Mouse (Mus musculus): ENCODE measurements around the gene L3mbtl3. TPM values are rescaled to one million over a fixed set of nuclear protein-coding genes. Genes with fewer than 3 reads are reported as not detected.

L3mbtl3 gene
- polyA plus RNA-seq, 1 experiment: 4.9 TPM

DNA sequence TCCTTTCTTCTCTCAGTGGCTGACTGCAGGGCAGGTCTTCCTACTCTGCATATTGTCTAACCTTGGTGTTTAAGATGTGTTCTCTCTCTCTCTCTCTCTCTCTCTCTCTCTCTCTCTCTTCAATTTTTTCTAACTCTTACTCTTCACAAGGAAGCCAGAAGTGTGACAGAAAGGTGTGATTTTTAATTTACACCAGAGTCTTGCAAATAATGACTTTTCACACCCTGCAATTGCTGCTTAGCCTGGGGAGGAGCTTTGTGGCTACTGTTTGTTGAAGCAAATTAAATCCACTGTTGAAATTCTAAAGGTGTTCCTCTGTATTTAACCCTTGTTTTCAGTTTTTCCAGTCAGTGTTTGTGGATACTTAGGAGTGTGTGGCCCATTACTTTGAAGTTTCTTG, 147.6 kb downstream of the L3mbtl3 start:
- Histone ChIP-seq H3K4me1 (ENCODE audit: control insufficient read depth, insufficient read depth, low read length) (peaks cover 6% of the 10 kb centered on the region), H3K4me3 (replicated peaks; ENCODE audit: extremely low read depth, low read depth, low read length) (no peak overlapping the region)
- TF ChIP-seq CTCF (IDR thresholded peaks at IDR 0.05; ENCODE audit: insufficient read depth, low read length) (no peak), POLR2A (IDR thresholded peaks at IDR 0.05; ENCODE audit: borderline replicate concordance, extremely low read depth, low read depth, low read length) (no peak)
- DNase-seq: no peak

DNA sequence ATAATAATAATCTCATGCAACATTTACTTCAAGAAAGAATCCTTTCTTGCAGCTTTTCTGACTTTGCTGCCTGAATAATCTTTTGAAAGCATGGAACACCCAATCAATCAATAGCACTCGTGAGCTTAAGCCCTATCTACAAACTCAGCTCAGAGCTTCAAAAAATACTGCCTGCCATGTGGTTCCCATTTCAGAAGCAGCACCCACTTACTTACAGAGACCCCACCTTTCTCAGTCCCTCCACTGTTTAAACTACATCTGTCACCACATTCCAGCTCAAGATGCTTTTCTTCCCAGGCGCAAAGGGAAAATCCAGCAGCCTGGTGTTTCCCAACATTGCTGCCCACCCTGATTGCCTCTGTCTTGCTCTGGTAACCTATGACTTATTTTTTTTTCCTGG, 149.0 kb downstream of the L3mbtl3 start:
- no peak for TF ChIP-seq CTCF (IDR thresholded peaks at IDR 0.05; ENCODE audit: insufficient read depth, low read length)
- no peak for TF ChIP-seq POLR2A (IDR thresholded peaks at IDR 0.05; ENCODE audit: borderline replicate concordance, extremely low read depth, low read depth, low read length)
- Histone ChIP-seq H3K4me1 (ENCODE audit: control insufficient read depth, insufficient read depth, low read length) (peaks cover 2% of the 10 kb centered on the region), H3K4me3 (replicated peaks; ENCODE audit: extremely low read depth, low read depth, low read length) (no peak overlapping the region)
- 47% methylated on average over 2 of the region's 2 CpGs for WGBS
- no peak for DNase-seq

DNA sequence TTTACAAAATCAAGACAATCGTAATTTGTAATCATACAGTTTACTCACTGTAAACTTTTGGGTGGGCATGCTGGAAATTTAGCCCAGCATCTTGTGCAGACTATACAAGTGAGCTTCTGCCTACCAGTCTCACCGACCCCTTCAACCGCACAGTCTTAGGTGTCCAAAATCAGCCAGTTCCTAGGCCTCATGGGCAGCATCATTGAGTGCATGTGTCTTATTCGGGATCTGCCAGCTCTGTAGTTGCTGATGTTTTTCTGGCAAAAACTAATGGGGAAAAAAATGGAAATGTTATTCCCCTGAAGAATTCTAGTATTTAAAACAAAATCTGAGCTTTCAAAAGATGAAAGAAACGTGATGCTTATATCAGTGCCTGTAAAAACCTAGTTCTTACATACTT, 149.5 kb downstream of the L3mbtl3 start:
- peaks cover 2% of the 10 kb centered on the region for H3K4me1 ChIP-seq (ENCODE audit: control insufficient read depth, insufficient read depth, low read length)
- TF ChIP-seq POLR2A (IDR thresholded peaks at IDR 0.05; ENCODE audit: borderline replicate concordance, extremely low read depth, low read depth, low read length): no peak
- no peak for TF ChIP-seq CTCF (IDR thresholded peaks at IDR 0.05; ENCODE audit: insufficient read depth, low read length)
- WGBS: 59% methylated on average over 5 of the region's 5 CpGs

More for the DNA sequence above, 149.5 kb downstream of the L3mbtl3 start:
- H3K4me3 ChIP-seq (replicated peaks; ENCODE audit: extremely low read depth, low read depth, low read length): no peak overlapping the region
- no peak for DNase-seq

Other genes with a start within 250 kb of the L3mbtl3 start
- 0.32 and 0.44 TPM in 2 replicates for gene Samd3, start 146.3 kb downstream of the L3mbtl3 start, polyA plus RNA-seq (2012; rRNA removed)